Mouse (Mus musculus): ENCODE measurements around the gene C130050O18Rik. TPM values are rescaled to one million over a fixed set of nuclear protein-coding genes. Genes with fewer than 3 reads are reported as not detected.

The C130050O18Rik gene
- polyA plus RNA-seq, 1 experiment from 2014 or later, result 0.26 TPM

- H3K4me3 ChIP-seq (ENCODE audit: low read length), result no peak overlapping the region
- H3K36me3 ChIP-seq (ENCODE audit: control insufficient read depth, insufficient read depth, low read length), result no peaks in the 10 kb centered on the region
- no peak overlapping the region for H3K4me2 ChIP-seq (ENCODE audit: low read length)
- peaks cover 17% of the 10 kb centered on the region for H3K4me1 ChIP-seq (ENCODE audit: control insufficient read depth, insufficient read depth, low read depth, low read length)
- peak overlapping the region; percentile 17; the same call in 1 of the 2 replicates for H3K27ac ChIP-seq (ENCODE audit: low read depth, low read length)
- H3K9me3 ChIP-seq (ENCODE audit: control insufficient read depth, low read length), result no peaks in the 10 kb centered on the region
- no peak overlapping the region for H3K9ac ChIP-seq (ENCODE audit: low read depth, low read length)
- H3K27me3 ChIP-seq (replicated peaks; ENCODE audit: control insufficient read depth, insufficient read depth, low read length), result no peaks in the 10 kb centered on the region
- 96% methylated on average over 11 of the region's 11 CpGs for WGBS
- ATAC-seq, result no peak
Observed at GRCm38 (mm10) chr5:139440926-139441725, 36.0 kb downstream of the C130050O18Rik start.

GRCm38 (mm10) chr5:139441726-139442018 lies 36.6 kb downstream of the C130050O18Rik start:
- H3K4me3 ChIP-seq (ENCODE audit: low read length), result no peak overlapping the region
- no peaks in the 10 kb centered on the region for H3K27me3 ChIP-seq (replicated peaks; ENCODE audit: control insufficient read depth, insufficient read depth, low read length)
- H3K9me3 ChIP-seq (ENCODE audit: control insufficient read depth, low read length), result no peaks in the 10 kb centered on the region
- H3K4me1 ChIP-seq (ENCODE audit: control insufficient read depth, insufficient read depth, low read depth, low read length), result peaks cover 17% of the 10 kb centered on the region
- WGBS, result 85% methylated on average over 2 of the region's 2 CpGs
- no peaks in the 10 kb centered on the region for H3K36me3 ChIP-seq (ENCODE audit: control insufficient read depth, insufficient read depth, low read length)
- ATAC-seq, result no peak
- no peak overlapping the region for H3K9ac ChIP-seq (ENCODE audit: low read depth, low read length)
- H3K27ac ChIP-seq (ENCODE audit: low read depth, low read length), result no peak overlapping the region; the same call in 1 of the 2 replicates
- no peak overlapping the region for H3K4me2 ChIP-seq (ENCODE audit: low read length)

GRCm38 (mm10) chr5:139442428-139442827 lies 37.3 kb downstream of the C130050O18Rik start:
- Histone ChIP-seq H3K4me2 (ENCODE audit: low read length) (no peak overlapping the region), H3K9ac (ENCODE audit: low read depth, low read length) (no peak overlapping the region)
- WGBS, result 56% methylated on average over 12 of the region's 12 CpGs

GRCm38 (mm10) chr5:139442962-139443361 lies 37.9 kb downstream of the C130050O18Rik start:
- Histone ChIP-seq H3K4me2 (ENCODE audit: low read length) (no peak overlapping the region), H3K36me3 (ENCODE audit: control insufficient read depth, insufficient read depth, low read length) (no peaks in the 10 kb centered on the region), H3K4me1 (ENCODE audit: control insufficient read depth, insufficient read depth, low read depth, low read length) (peaks cover 17% of the 10 kb centered on the region), H3K27me3 (replicated peaks; ENCODE audit: control insufficient read depth, insufficient read depth, low read length) (no peaks in the 10 kb centered on the region), H3K27ac (ENCODE audit: low read depth, low read length) (peak overlapping the region; percentile 48), H3K9me3 (ENCODE audit: control insufficient read depth, low read length) (no peaks in the 10 kb centered on the region), H3K9ac (ENCODE audit: low read depth, low read length) (peak overlapping the region; percentile 22; the same call in 1 of the 2 replicates), H3K4me3 (ENCODE audit: low read length) (no peak overlapping the region)
- 77% methylated on average over 4 of the region's 4 CpGs for WGBS
- no peak for ATAC-seq

More at GRCm38 (mm10) chr5:139442428-139442827, 37.3 kb downstream of the C130050O18Rik start:
- Histone ChIP-seq H3K36me3 (ENCODE audit: control insufficient read depth, insufficient read depth, low read length) (no peaks in the 10 kb centered on the region), H3K4me3 (ENCODE audit: low read length) (no peak overlapping the region), H3K4me1 (ENCODE audit: control insufficient read depth, insufficient read depth, low read depth, low read length) (peaks cover 17% of the 10 kb centered on the region), H3K27me3 (replicated peaks; ENCODE audit: control insufficient read depth, insufficient read depth, low read length) (no peaks in the 10 kb centered on the region), H3K27ac (ENCODE audit: low read depth, low read length) (peak overlapping the region; percentile 56), H3K9me3 (ENCODE audit: control insufficient read depth, low read length) (no peaks in the 10 kb centered on the region)
- ATAC-seq, result 0 out of 2 replicates have a peak, but pooled peaks have one; percentile 32

- Histone ChIP-seq H3K4me3 (ENCODE audit: low read length) (no peak overlapping the region), H3K27me3 (replicated peaks; ENCODE audit: control insufficient read depth, insufficient read depth, low read length) (no peaks in the 10 kb centered on the region), H3K36me3 (ENCODE audit: control insufficient read depth, insufficient read depth, low read length) (no peaks in the 10 kb centered on the region), H3K4me2 (ENCODE audit: low read length) (no peak overlapping the region), H3K9ac (ENCODE audit: low read depth, low read length) (no peak overlapping the region), H3K4me1 (ENCODE audit: control insufficient read depth, insufficient read depth, low read depth, low read length) (peaks cover 24% of the 10 kb centered on the region), H3K9me3 (ENCODE audit: control insufficient read depth, low read length) (no peaks in the 10 kb centered on the region), H3K27ac (ENCODE audit: low read depth, low read length) (no peak overlapping the region)
- 91% methylated on average over 8 of the region's 8 CpGs for WGBS
- ATAC-seq, result no peak
Observed at GRCm38 (mm10) chr5:139445258-139445657, 40.2 kb downstream of the C130050O18Rik start.

GRCm38 (mm10) chr5:139448025-139448424 lies 42.9 kb downstream of the C130050O18Rik start:
- no peak overlapping the region for H3K4me3 ChIP-seq (ENCODE audit: low read length)
- H3K4me2 ChIP-seq (ENCODE audit: low read length), result no peak overlapping the region
- no peak for ATAC-seq
- no peaks in the 10 kb centered on the region for H3K36me3 ChIP-seq (ENCODE audit: control insufficient read depth, insufficient read depth, low read length)
- no peak overlapping the region for H3K27ac ChIP-seq (ENCODE audit: low read depth, low read length)
- WGBS, result 57% methylated on average over 6 of the region's 6 CpGs
- no peaks in the 10 kb centered on the region for H3K27me3 ChIP-seq (replicated peaks; ENCODE audit: control insufficient read depth, insufficient read depth, low read length)
- H3K9me3 ChIP-seq (ENCODE audit: control insufficient read depth, low read length), result no peaks in the 10 kb centered on the region
- H3K4me1 ChIP-seq (ENCODE audit: control insufficient read depth, insufficient read depth, low read depth, low read length), result peaks cover 11% of the 10 kb centered on the region
- H3K9ac ChIP-seq (ENCODE audit: low read depth, low read length), result no peak overlapping the region

- Histone ChIP-seq H3K4me3 (ENCODE audit: low read length) (no peak overlapping the region), H3K9ac (ENCODE audit: low read depth, low read length) (peak overlapping the region; percentile 12; the same call in 1 of the 2 replicates), H3K36me3 (ENCODE audit: control insufficient read depth, insufficient read depth, low read length) (no peaks in the 10 kb centered on the region), H3K4me1 (ENCODE audit: control insufficient read depth, insufficient read depth, low read depth, low read length) (peaks cover 11% of the 10 kb centered on the region), H3K9me3 (ENCODE audit: control insufficient read depth, low read length) (no peaks in the 10 kb centered on the region), H3K27ac (ENCODE audit: low read depth, low read length) (peak overlapping the region; percentile 57), H3K27me3 (replicated peaks; ENCODE audit: control insufficient read depth, insufficient read depth, low read length) (no peaks in the 10 kb centered on the region), H3K4me2 (ENCODE audit: low read length) (no peak overlapping the region)
- 0 out of 2 replicates have a peak, but pooled peaks have one; percentile 50 for ATAC-seq
- 41% methylated on average over 5 of the region's 5 CpGs for WGBS
Observed at GRCm38 (mm10) chr5:139449161-139449791, 44.2 kb downstream of the C130050O18Rik start.

GRCm38 (mm10) chr5:139449926-139450325 lies 44.8 kb downstream of the C130050O18Rik start:
- peak overlapping the region; percentile 57 for H3K27ac ChIP-seq (ENCODE audit: low read depth, low read length)
- no peaks in the 10 kb centered on the region for H3K9me3 ChIP-seq (ENCODE audit: control insufficient read depth, low read length)
- 18% methylated on average over 4 of the region's 4 CpGs for WGBS
- peak; percentile 56; the same call in 1 of the 2 replicates for ATAC-seq
- peaks cover 2% of the 10 kb centered on the region for H3K36me3 ChIP-seq (ENCODE audit: control insufficient read depth, insufficient read depth, low read length)
- H3K4me1 ChIP-seq (ENCODE audit: control insufficient read depth, insufficient read depth, low read depth, low read length), result peaks cover 11% of the 10 kb centered on the region
- peak overlapping the region; percentile 12; the same call in 1 of the 2 replicates for H3K9ac ChIP-seq (ENCODE audit: low read depth, low read length)
- no peak overlapping the region for H3K4me2 ChIP-seq (ENCODE audit: low read length)
- H3K4me3 ChIP-seq (ENCODE audit: low read length), result no peak overlapping the region
- no peaks in the 10 kb centered on the region for H3K27me3 ChIP-seq (replicated peaks; ENCODE audit: control insufficient read depth, insufficient read depth, low read length)

- no peak overlapping the region for H3K9ac ChIP-seq (ENCODE audit: low read depth, low read length)
- H3K27me3 ChIP-seq (replicated peaks; ENCODE audit: control insufficient read depth, insufficient read depth, low read length), result no peaks in the 10 kb centered on the region
- H3K4me2 ChIP-seq (ENCODE audit: low read length), result no peak overlapping the region
- H3K9me3 ChIP-seq (ENCODE audit: control insufficient read depth, low read length), result no peaks in the 10 kb centered on the region
- peaks cover 10% of the 10 kb centered on the region for H3K4me1 ChIP-seq (ENCODE audit: control insufficient read depth, insufficient read depth, low read depth, low read length)
- H3K27ac ChIP-seq (ENCODE audit: low read depth, low read length), result no peak overlapping the region
- no peak overlapping the region for H3K4me3 ChIP-seq (ENCODE audit: low read length)
- 83% methylated on average over 10 of the region's 10 CpGs for WGBS
- H3K36me3 ChIP-seq (ENCODE audit: control insufficient read depth, insufficient read depth, low read length), result peaks cover 2% of the 10 kb centered on the region
- no peak for ATAC-seq
Observed at GRCm38 (mm10) chr5:139453031-139453430, 48.0 kb downstream of the C130050O18Rik start.

Measured in hindbrain, embryonic 16.5 days (tissue).